In genomic region chr17:70589140-70589539, GRCm38 (mm10) we compare ENCODE assay signal across 15 mouse cellular contexts.
DNase-seq lines count a peak whose midpoint lies in the region; ATAC-seq and TF ChIP-seq lines count a peak whose summit lies in the region.
"Had no signal": no experiment of that assay in that cellular context is flagged by ENCODE, and none has a peak within 500 bp of the region (broad histone marks: within the 10 kb centered on the region; RNA-seq: fewer than 3 reads in every experiment).

No protein-coding gene starts in this region.

- no peaks in the 10 kb centered on the region for H3K9me3 ChIP-seq in hindbrain, embryonic 14.5 days (ENCODE audit: control insufficient read depth, low read length)
- H3K9me3 ChIP-seq in midbrain, postnatal 0 days (ENCODE audit: low read length) = no peaks in the 10 kb centered on the region
- H3K9me3 ChIP-seq: forebrain, embryonic 10.5 days; intestine, embryonic 15.5 days; limb, embryonic 15.5 days had no signal

- H3K4me1 ChIP-seq in hindbrain, embryonic 14.5 days (replicated peaks; ENCODE audit: control insufficient read depth, insufficient read depth, low read length) = 0 out of 2 replicates have a peak, but pooled peaks cover 7% of the 10 kb centered on the region
- peaks cover 6% of the 10 kb centered on the region; the same call in 1 of the 2 replicates for H3K4me1 ChIP-seq in midbrain, postnatal 0 days (ENCODE audit: insufficient read depth, low read length)
- H3K4me1 ChIP-seq: intestine, embryonic 15.5 days; limb, embryonic 15.5 days had no signal

- ATAC-seq in hindbrain, embryonic 14.5 days (ENCODE audit: low FRiP score) = peak; percentile 60; the same call in 1 of the 2 replicates
- ATAC-seq in midbrain, postnatal 0 days (ENCODE audit: low FRiP score) = peak; percentile 43; the same call in 1 of the 2 replicates
- ATAC-seq in megakaryocyte-erythroid progenitor cell, adult 5-6 weeks (replicated peaks; ENCODE audit: low FRiP score, low TSS enrichment, poor library complexity, severe bottlenecking) = no peak
- ATAC-seq: intestine, embryonic 15.5 days; Patski had no signal

- no peak overlapping the region for H3K4me2 ChIP-seq in hindbrain, embryonic 14.5 days (replicated peaks)
- H3K4me2 ChIP-seq in midbrain, postnatal 0 days (ENCODE audit: low read depth, low read length, poor library complexity, severe bottlenecking) = no peak overlapping the region
- H3K4me2 ChIP-seq: intestine, embryonic 15.5 days; limb, embryonic 15.5 days had no signal

- H3K36me3 ChIP-seq in hindbrain, embryonic 14.5 days (replicated peaks; ENCODE audit: control insufficient read depth, insufficient read depth) = no peaks in the 10 kb centered on the region
- no peaks in the 10 kb centered on the region for H3K36me3 ChIP-seq in midbrain, postnatal 0 days (ENCODE audit: insufficient read depth, low read length)
- H3K36me3 ChIP-seq: forebrain, embryonic 10.5 days; intestine, embryonic 15.5 days; limb, embryonic 15.5 days had no signal

- DNase-seq in layer of hippocampus, adult 2 months (ENCODE audit: low spot score in 2 of 2) = no peak
- DNase-seq in layer of hippocampus, adult 8-10 months (ENCODE audit: low spot score in 2 of 2) = no peak
- DNase-seq in embryo, embryonic 11 days = peak; percentile 33
- no peak for DNase-seq in hindbrain, embryonic 14.5 days (ENCODE audit: low spot score)
- DNase-seq in midbrain, postnatal 0 days (ENCODE audit: low spot score) = no peak
- DNase-seq in testis, postnatal 10 days (ENCODE audit: low spot score) = no peak
- DNase-seq: gastrocnemius, postnatal 36 days; lung, adult 2 months; thymus, postnatal 4 days had no signal

- H3K4me3 ChIP-seq in layer of hippocampus, adult 2 months = no peak overlapping the region
- H3K4me3 ChIP-seq in hindbrain, embryonic 14.5 days (replicated peaks; ENCODE audit: low read length) = no peak overlapping the region
- no peak overlapping the region for H3K4me3 ChIP-seq in midbrain, postnatal 0 days (ENCODE audit: low read depth, low read length)
- H3K4me3 ChIP-seq: forebrain, embryonic 10.5 days; intestine, embryonic 15.5 days; limb, embryonic 15.5 days had no signal

- no peak for TF ChIP-seq CTCF in layer of hippocampus, adult 2 months (conservative IDR thresholded peaks at IDR 0.05)
- no peak for TF ChIP-seq CTCF in midbrain, postnatal 0 days (IDR thresholded peaks at IDR 0.05)

- peak overlapping the region; percentile 80 for H3K27ac ChIP-seq in layer of hippocampus, adult 2 months
- no peak overlapping the region for H3K27ac ChIP-seq in hindbrain, embryonic 14.5 days
- 0 out of 2 replicates have a peak overlapping the region, but pooled peaks have one; percentile 26 for H3K27ac ChIP-seq in midbrain, postnatal 0 days (ENCODE audit: low read depth, low read length)
- H3K27ac ChIP-seq: forebrain, embryonic 10.5 days; intestine, embryonic 15.5 days; kidney, postnatal 0 days; limb, embryonic 15.5 days had no signal

- no peak overlapping the region for H3K9ac ChIP-seq in hindbrain, embryonic 14.5 days
- H3K9ac ChIP-seq in midbrain, postnatal 0 days (replicated peaks; ENCODE audit: low read length, poor library complexity, severe bottlenecking) = no peak overlapping the region
- H3K9ac ChIP-seq: intestine, embryonic 15.5 days; limb, embryonic 15.5 days had no signal

- 23% methylated on average over 13 of the region's 13 CpGs for WGBS in hindbrain, embryonic 14.5 days
- WGBS in midbrain, postnatal 0 days = 31% methylated on average over 13 of the region's 13 CpGs

- H3K27me3 ChIP-seq in hindbrain, embryonic 14.5 days (ENCODE audit: control insufficient read depth, insufficient read depth, low read length) = no peaks in the 10 kb centered on the region; the same call in 1 of the 2 replicates
- H3K27me3 ChIP-seq in midbrain, postnatal 0 days (ENCODE audit: insufficient read depth, low read length) = no peaks in the 10 kb centered on the region
- H3K27me3 ChIP-seq: intestine, embryonic 15.5 days; limb, embryonic 15.5 days had no signal
